Mouse (Mus musculus): ENCODE data around the gene Tmod3.

DNA sequence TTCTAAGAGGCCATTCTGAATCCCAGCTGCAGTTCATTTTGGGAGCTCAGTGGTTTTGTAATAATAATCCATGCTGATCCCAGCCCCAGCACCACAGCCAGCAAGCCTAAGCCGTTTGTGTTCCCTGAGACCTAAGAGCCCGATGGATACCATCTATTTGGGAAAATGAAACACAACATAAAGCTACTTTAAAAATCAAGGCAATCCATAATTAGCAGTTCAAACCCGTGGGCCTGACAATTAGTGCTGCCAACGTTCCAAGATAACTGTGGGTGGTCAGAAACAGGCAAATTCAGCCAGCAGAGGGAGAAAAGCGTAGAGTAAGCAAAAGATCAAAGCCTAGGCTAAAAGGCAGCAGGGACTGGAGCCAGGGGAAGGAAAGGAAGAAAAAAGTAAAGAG lies 8.1 kb downstream of the Tmod3 start:
- no peak for TF ChIP-seq POLR2A (IDR thresholded peaks at IDR 0.05; ENCODE audit: extremely low read depth, insufficient read depth, low read length)
- no peak for TF ChIP-seq CTCF (IDR thresholded peaks at IDR 0.05; ENCODE audit: extremely low read depth, insufficient read depth, low read length)
